Mouse (Mus musculus): ENCODE measurements around the gene Oas1a. TPM values are rescaled to one million over a fixed set of nuclear protein-coding genes. Genes with fewer than 3 reads are reported as not detected.
A peak's percentile ranks its signal among the peaks of the same experiment; 100 is the strongest.
"Not testable (repeated sequence)": the region's sequence is repeated elsewhere in the genome, so short reads cannot be mapped to it uniquely, and the experiment has no call there.

Oas1a gene
- total and polyA plus RNA-seq, 2 experiments from 2014 or later: 1.2 to 2.0 TPM

DNA sequence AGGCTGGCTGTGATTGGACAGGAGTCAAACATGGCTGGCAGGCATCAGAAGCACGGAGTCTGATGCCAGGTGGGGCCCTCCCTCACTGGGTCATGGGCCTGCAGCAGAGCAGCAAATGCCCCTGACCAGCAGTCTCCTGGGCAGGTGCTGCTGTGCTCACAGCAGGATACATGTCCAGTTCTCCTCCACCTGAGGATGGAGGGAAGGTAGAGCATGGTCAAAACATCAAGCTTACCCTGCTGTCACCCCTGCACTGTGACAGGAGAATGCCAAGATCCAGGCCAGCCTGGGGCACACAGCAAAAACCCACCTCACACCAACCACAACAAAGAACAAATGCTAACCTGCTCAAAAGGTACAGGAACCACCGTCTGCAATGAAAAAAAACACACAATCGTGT is 30.5 kb downstream of the Oas1a start:
- 81% methylated on average over 2 of the region's 3 CpGs for WGBS
- H3K4me2 ChIP-seq (ENCODE audit: low read depth); H3K4me3 ChIP-seq (ENCODE audit: low read depth, low read length); ATAC-seq; H3K9ac ChIP-seq; H3K36me3 ChIP-seq (ENCODE audit: insufficient read depth); H3K27ac ChIP-seq (ENCODE audit: low read depth, low read length); H3K27me3 ChIP-seq (ENCODE audit: insufficient read depth, low read length); H3K4me1 ChIP-seq (ENCODE audit: insufficient read depth); H3K9me3 ChIP-seq (ENCODE audit: low read length); DNase-seq: not testable (repeated sequence)

DNA sequence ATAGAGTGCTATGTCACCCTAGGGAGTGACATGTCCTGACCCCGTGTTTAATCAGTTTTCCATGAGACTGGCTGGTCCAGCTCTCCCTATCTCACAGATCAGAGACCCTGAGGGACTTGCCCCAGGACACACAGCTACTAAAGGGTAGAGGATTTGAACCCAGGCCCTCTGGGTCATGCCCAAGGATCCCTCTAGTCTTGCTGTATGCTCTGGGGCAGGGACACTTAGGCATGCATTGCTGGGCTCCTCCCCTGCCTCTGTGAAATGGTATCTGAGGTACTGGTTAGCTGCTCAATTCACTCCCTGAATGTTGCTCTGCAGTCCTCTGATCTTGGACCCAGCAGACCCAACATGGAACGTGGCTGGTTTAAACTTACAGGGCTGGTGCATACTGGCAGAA is 35.9 kb downstream of the Oas1a start:
- ATAC-seq (no peak), DNase-seq (no peak)
- Histone ChIP-seq H3K4me2 (ENCODE audit: low read depth) (no peak overlapping the region), H3K4me3 (ENCODE audit: low read depth, low read length) (no peak overlapping the region), H3K4me1 (ENCODE audit: insufficient read depth) (no peaks in the 10 kb centered on the region), H3K9ac (no peak overlapping the region), H3K9me3 (ENCODE audit: low read length) (no peaks in the 10 kb centered on the region), H3K27ac (ENCODE audit: low read depth, low read length) (no peak overlapping the region), H3K27me3 (ENCODE audit: insufficient read depth, low read length) (no peaks in the 10 kb centered on the region), H3K36me3 (ENCODE audit: insufficient read depth) (no peaks in the 10 kb centered on the region)
- WGBS: 57% methylated on average over 2 of the region's 2 CpGs
- TF ChIP-seq CTCF (IDR thresholded peaks at IDR 0.05; ENCODE audit: low read depth): no peak

DNA sequence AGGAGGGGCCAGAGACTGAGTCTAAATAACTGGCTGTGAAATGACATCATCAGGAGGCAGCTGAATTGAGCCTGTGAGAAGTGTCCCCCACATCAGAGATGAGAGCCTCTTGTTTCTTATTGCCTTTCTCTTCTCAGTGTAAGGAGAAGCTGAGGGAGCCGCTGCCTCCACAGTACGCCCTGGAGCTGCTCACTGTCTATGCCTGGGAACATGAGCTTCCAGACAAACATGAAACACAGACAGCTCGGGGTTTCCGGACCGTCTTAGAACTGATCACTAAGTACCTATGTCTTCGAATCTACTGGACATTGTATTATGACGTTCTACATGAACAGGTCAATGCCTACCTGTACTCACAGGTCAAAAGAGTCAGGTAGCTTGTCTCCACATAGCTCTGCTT is 36.5 kb downstream of the Oas1a start:
- no peak for ATAC-seq
- DNase-seq: no peak
- no peak overlapping the region for H3K27ac ChIP-seq (ENCODE audit: low read depth, low read length)
- H3K4me3 ChIP-seq (ENCODE audit: low read depth, low read length): no peak overlapping the region
- no peak for TF ChIP-seq CTCF (IDR thresholded peaks at IDR 0.05; ENCODE audit: low read depth)
- H3K36me3 ChIP-seq (ENCODE audit: insufficient read depth): no peaks in the 10 kb centered on the region
- no peak overlapping the region for H3K4me2 ChIP-seq (ENCODE audit: low read depth)
- H3K27me3 ChIP-seq (ENCODE audit: insufficient read depth, low read length): no peaks in the 10 kb centered on the region
- no peaks in the 10 kb centered on the region for H3K4me1 ChIP-seq (ENCODE audit: insufficient read depth)
- 71% methylated on average over 7 of the region's 7 CpGs for WGBS
- H3K9ac ChIP-seq: no peak overlapping the region
- no peaks in the 10 kb centered on the region for H3K9me3 ChIP-seq (ENCODE audit: low read length)

DNA sequence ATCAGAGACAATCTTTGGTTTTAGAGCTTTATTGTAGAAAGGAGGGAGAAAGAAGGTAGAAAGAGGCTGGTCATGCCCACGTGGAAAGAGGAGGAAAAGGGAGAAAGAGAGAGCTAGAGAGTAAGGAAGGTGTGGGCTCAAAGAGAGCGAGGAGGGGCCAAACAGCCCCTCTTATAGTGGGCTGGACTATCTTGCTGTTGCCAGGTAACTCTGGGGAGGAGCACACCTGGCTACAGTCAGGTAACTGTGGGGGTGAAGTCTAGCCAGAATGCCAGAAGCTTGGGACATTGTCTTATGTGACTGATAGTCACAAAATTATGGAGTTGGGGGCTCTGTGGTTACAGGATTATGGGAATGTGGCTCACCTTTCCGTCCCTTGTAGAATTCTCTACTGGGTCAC is 37.2 kb downstream of the Oas1a start:
- no peaks in the 10 kb centered on the region for H3K36me3 ChIP-seq (ENCODE audit: insufficient read depth)
- 59% methylated on average over 3 of the region's 3 CpGs for WGBS
- H3K27ac ChIP-seq (ENCODE audit: low read depth, low read length): no peak overlapping the region
- H3K4me2 ChIP-seq (ENCODE audit: low read depth): no peak overlapping the region
- no peaks in the 10 kb centered on the region for H3K9me3 ChIP-seq (ENCODE audit: low read length)
- no peak overlapping the region for H3K4me3 ChIP-seq (ENCODE audit: low read depth, low read length)
- no peaks in the 10 kb centered on the region for H3K27me3 ChIP-seq (ENCODE audit: insufficient read depth, low read length)
- no peak for TF ChIP-seq CTCF (IDR thresholded peaks at IDR 0.05; ENCODE audit: low read depth)
- H3K4me1 ChIP-seq (ENCODE audit: insufficient read depth): no peaks in the 10 kb centered on the region
- ATAC-seq (no peak), DNase-seq (no peak)
- H3K9ac ChIP-seq: no peak overlapping the region

DNA sequence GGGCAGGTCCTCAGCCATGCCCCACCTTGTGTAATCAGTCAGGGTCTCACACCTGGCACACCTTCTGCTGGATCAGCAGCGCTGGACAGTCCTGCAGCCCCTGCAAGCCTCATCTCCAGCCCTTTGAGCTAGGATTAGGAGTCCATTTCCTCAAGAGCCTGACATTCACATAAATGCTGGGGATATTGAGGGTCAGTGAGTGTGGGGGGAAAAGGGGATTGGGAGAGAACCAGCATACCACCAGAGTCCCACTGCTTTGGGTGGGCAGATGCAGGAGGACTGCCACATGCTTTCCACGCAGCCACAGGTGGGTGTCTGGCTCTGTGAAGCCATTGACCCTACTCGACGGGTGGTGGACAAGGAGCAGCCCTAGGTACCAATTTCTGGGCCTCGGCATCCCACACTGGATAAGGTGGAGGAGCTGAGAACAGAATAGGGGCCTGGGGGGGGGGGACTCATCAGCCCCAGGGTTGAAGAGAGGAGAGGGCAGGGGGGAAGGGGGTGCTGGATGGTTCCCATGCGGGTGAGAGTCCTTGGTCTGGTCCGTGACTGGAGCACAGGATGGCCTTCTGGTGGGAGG is 37.8 kb downstream of the Oas1a start:
- H3K4me1 ChIP-seq (ENCODE audit: insufficient read depth): no peaks in the 10 kb centered on the region
- TF ChIP-seq CTCF (IDR thresholded peaks at IDR 0.05; ENCODE audit: low read depth): no peak
- H3K4me3 ChIP-seq (ENCODE audit: low read depth, low read length): no peak overlapping the region
- 85% methylated on average over 7 of the region's 7 CpGs for WGBS
- H3K36me3 ChIP-seq (ENCODE audit: insufficient read depth): no peaks in the 10 kb centered on the region
- DNase-seq (no peak), ATAC-seq (no peak)
- no peak overlapping the region for H3K27ac ChIP-seq (ENCODE audit: low read depth, low read length)
- H3K9ac ChIP-seq: no peak overlapping the region
- H3K9me3 ChIP-seq (ENCODE audit: low read length): no peaks in the 10 kb centered on the region
- no peaks in the 10 kb centered on the region for H3K27me3 ChIP-seq (ENCODE audit: insufficient read depth, low read length)
- no peak overlapping the region for H3K4me2 ChIP-seq (ENCODE audit: low read depth)

DNA sequence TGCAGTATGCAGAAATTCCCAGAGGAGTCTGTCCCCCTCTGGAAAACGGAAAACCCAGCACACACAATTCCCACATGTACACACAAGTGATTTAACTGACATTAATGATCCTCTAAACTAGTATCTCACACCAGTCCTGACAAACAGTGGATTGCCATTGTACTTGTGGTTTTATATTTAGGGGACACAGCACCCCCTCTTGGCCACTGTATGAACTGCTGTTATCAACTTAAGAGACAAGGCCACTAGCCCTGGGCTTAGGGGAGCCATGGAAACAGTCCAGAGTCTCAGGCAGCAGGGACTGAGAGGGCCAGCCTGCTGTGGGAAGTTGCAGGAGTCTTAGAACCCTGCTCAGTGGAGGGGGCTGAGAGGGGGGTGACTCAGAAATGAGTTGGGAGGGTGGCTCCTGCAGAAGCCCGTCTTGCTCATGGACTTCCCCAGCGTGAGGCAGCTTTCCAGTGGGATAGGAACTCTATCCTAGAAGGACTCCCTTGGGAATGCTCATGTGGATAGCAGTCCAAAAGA is 41.9 kb downstream of the Oas1a start:
- Histone ChIP-seq H3K9ac (no peak overlapping the region), H3K4me1 (ENCODE audit: insufficient read depth) (no peaks in the 10 kb centered on the region), H3K27me3 (ENCODE audit: insufficient read depth, low read length) (no peaks in the 10 kb centered on the region), H3K36me3 (ENCODE audit: insufficient read depth) (no peaks in the 10 kb centered on the region), H3K4me3 (ENCODE audit: low read depth, low read length) (no peak overlapping the region), H3K4me2 (ENCODE audit: low read depth) (no peak overlapping the region), H3K9me3 (ENCODE audit: low read length) (no peaks in the 10 kb centered on the region), H3K27ac (ENCODE audit: low read depth, low read length) (no peak overlapping the region)
- TF ChIP-seq CTCF (IDR thresholded peaks at IDR 0.05; ENCODE audit: low read depth): peak; percentile 44
- ATAC-seq (no peak), DNase-seq (peak; percentile 23)
- WGBS: 77% methylated on average over 3 of the region's 3 CpGs

DNA sequence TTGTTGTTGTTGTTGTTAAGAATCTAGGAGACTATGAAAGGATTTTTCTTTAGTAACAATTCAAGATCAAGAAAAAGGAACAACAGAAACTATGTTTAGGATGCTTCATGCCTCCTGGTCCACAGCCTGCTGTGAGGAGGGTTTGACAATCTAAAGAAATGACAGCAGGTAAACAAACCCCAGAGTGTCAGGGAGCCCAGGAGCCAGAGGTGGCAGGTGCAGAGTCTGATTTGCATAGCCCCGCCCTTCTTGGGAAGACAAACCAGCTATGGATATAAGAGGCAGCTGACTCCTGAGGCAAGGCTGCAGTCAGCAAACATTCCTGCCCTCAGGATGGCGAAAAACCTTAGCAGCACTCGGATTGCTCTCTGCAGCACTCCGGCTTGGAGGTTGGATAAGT is 46.2 kb downstream of the Oas1a start, which contains the start of gene Oas1h:
Gene Oas1h, plus strand, starts transcription at position 301 of the 400 bp plus-strand sequence.
- H3K27me3 ChIP-seq (ENCODE audit: insufficient read depth, low read length): no peaks in the 10 kb centered on the region
- no peak within 1 kb of the TSS for H3K9ac ChIP-seq
- no peak within 1 kb of the TSS for H3K4me2 ChIP-seq (ENCODE audit: low read depth)
- no peak for TF ChIP-seq CTCF (IDR thresholded peaks at IDR 0.05; ENCODE audit: low read depth)
- DNase-seq: no peak
- no peak for ATAC-seq
- no peak within 1 kb of the TSS for H3K27ac ChIP-seq (ENCODE audit: low read depth, low read length)
- no peaks in the 10 kb centered on the region for H3K36me3 ChIP-seq (ENCODE audit: insufficient read depth)
- no peaks in the 10 kb centered on the region for H3K4me1 ChIP-seq (ENCODE audit: insufficient read depth)
- 56% methylated on average over 4 of the region's 4 CpGs for WGBS
- no peak within 1 kb of the TSS for H3K4me3 ChIP-seq (ENCODE audit: low read depth, low read length)
- no peaks in the 10 kb centered on the region for H3K9me3 ChIP-seq (ENCODE audit: low read length)

Data from forebrain, postnatal 0 days (tissue).